Mouse (Mus musculus) embryonic fibroblast, embryonic 13.5 days (primary cell): Measurements from ENCODE around the gene Gm525. TPM values are rescaled to one million over a fixed set of nuclear protein-coding genes. Genes with fewer than 3 reads are reported as not detected.
"Not testable (repeated sequence)": the region's sequence is repeated elsewhere in the genome, so short reads cannot be mapped to it uniquely, and the experiment has no call there.

ENCODE experiments used
- H3K27ac ChIP-seq: 2 replicates; pipeline ENCODE4 v1.5.1; 2012; ENCODE audit warnings: low read length, control low read depth, inconsistent platforms; ENCODE audit not compliant: insufficient read depth
- H3K4me1 ChIP-seq: 2 replicates; pipeline ENCODE4 v1.6.1; 2011; ENCODE audit warnings: low read length; ENCODE audit not compliant: control insufficient read depth, insufficient read depth
- H3K4me3 ChIP-seq: 2 replicates; pipeline ENCODE4 v1.5.1; 2011; ENCODE audit warnings: mild to moderate bottlenecking, control low read depth, low read length; ENCODE audit not compliant: insufficient read depth
- CTCF ChIP-seq: IDR thresholded peaks from 2 replicates; pipeline ENCODE4 v1.5.1; 2011; ENCODE audit warnings: mild to moderate bottlenecking, control low read depth, low read length, moderate library complexity, borderline replicate concordance; ENCODE audit not compliant: insufficient read depth
- POLR2A ChIP-seq: IDR thresholded peaks from 2 replicates; pipeline ENCODE4 v1.6.1; 2011; ENCODE audit warnings: low read depth, mild to moderate bottlenecking, control low read depth, low read length, moderate library complexity
- polyA plus RNA-seq: library from polyadenylated mRNA; stranded (reverse); fragments of >200 nt; gene quantifications from 2 replicates; pipeline ENCODE4 v1.2.4, GENCODE M21; 2011; ENCODE audit warnings: low read depth; ENCODE audit not compliant: missing spikeins, insufficient read length

Gene Gm525
- polyA plus RNA-seq, 1 experiment: not detected

GRCm38 (mm10) chr11:89092714-89093113, 19.1 kb downstream of the Gm525 start:
- TF ChIP-seq POLR2A: no peak
- TF ChIP-seq CTCF: no peak
- no peak overlapping the region for H3K27ac ChIP-seq
- no peaks in the 10 kb centered on the region for H3K4me1 ChIP-seq
- no peak overlapping the region for H3K4me3 ChIP-seq

- TF ChIP-seq POLR2A (no peak), CTCF (no peak)
- H3K4me1 ChIP-seq: no peaks in the 10 kb centered on the region
- H3K27ac ChIP-seq: no peak overlapping the region
- no peak overlapping the region for H3K4me3 ChIP-seq
Observed at GRCm38 (mm10) chr11:89095306-89095705, 21.7 kb downstream of the Gm525 start.

- not testable (repeated sequence) for H3K27ac ChIP-seq, H3K4me3 ChIP-seq, H3K4me1 ChIP-seq
Observed at GRCm38 (mm10) chr11:89097292-89097691, 23.7 kb downstream of the Gm525 start.

- Histone ChIP-seq H3K4me3 (no peak overlapping the region), H3K27ac (no peak overlapping the region), H3K4me1 (no peaks in the 10 kb centered on the region)
- TF ChIP-seq POLR2A (no peak), CTCF (no peak)
Observed at GRCm38 (mm10) chr11:89098083-89098835, 24.6 kb downstream of the Gm525 start.

- Histone ChIP-seq H3K4me3 (no peak overlapping the region), H3K4me1 (no peaks in the 10 kb centered on the region), H3K27ac (no peak overlapping the region)
- TF ChIP-seq CTCF (no peak), POLR2A (no peak)
Observed at GRCm38 (mm10) chr11:89098930-89099329, 25.3 kb downstream of the Gm525 start.

GRCm38 (mm10) chr11:89100403-89100802, 26.8 kb downstream of the Gm525 start:
- TF ChIP-seq POLR2A (no peak), CTCF (peak; percentile 94)
- Histone ChIP-seq H3K4me3 (no peak overlapping the region; the same call in 1 of the 2 replicates), H3K4me1 (no peaks in the 10 kb centered on the region), H3K27ac (no peak overlapping the region)

- TF ChIP-seq POLR2A: no peak
- no peak for TF ChIP-seq CTCF
- no peaks in the 10 kb centered on the region for H3K4me1 ChIP-seq
- H3K4me3 ChIP-seq: peak overlapping the region; percentile 5
- no peak overlapping the region for H3K27ac ChIP-seq
Observed at GRCm38 (mm10) chr11:89100826-89101321, 27.2 kb downstream of the Gm525 start.

GRCm38 (mm10) chr11:89103166-89103565, 29.5 kb downstream of the Gm525 start:
- H3K27ac ChIP-seq: no peak overlapping the region
- TF ChIP-seq CTCF (no peak), POLR2A (no peak)
- no peaks in the 10 kb centered on the region for H3K4me1 ChIP-seq

GRCm38 (mm10) chr11:89105211-89105610, 31.6 kb downstream of the Gm525 start:
- Histone ChIP-seq H3K27ac (no peak overlapping the region), H3K4me1 (no peaks in the 10 kb centered on the region), H3K4me3 (no peak overlapping the region)
- TF ChIP-seq POLR2A (no peak), CTCF (no peak)

More at GRCm38 (mm10) chr11:89103166-89103565, 29.5 kb downstream of the Gm525 start:
- H3K4me3 ChIP-seq: no peak overlapping the region

- Histone ChIP-seq H3K4me1 (no peaks in the 10 kb centered on the region), H3K27ac (no peak overlapping the region), H3K4me3 (no peak overlapping the region)
- TF ChIP-seq POLR2A: no peak
- TF ChIP-seq CTCF: no peak
Observed at GRCm38 (mm10) chr11:89105823-89106222, 32.2 kb downstream of the Gm525 start.

GRCm38 (mm10) chr11:89107180-89107807, 33.7 kb downstream of the Gm525 start:
- no peak overlapping the region for H3K27ac ChIP-seq
- no peaks in the 10 kb centered on the region for H3K4me1 ChIP-seq
- TF ChIP-seq POLR2A (no peak), CTCF (no peak)
- H3K4me3 ChIP-seq: no peak overlapping the region
